Mouse (Mus musculus) cerebellum, postnatal 25 days (tissue): ENCODE measurements at regions not wholly inside any gene's neighbourhood (a gene's known extent, or its start where the extent isn't known, plus 50 kb on each side); places are given as distances from the start of the nearest gene placed in this dataset.

Experiments used
- DNase-seq, 2 experiments: peaks; one replicate each; pipeline ENCODE4 v3.0.0; 2021; ENCODE audit warnings: mixed read lengths in 2 of 2

DNA sequence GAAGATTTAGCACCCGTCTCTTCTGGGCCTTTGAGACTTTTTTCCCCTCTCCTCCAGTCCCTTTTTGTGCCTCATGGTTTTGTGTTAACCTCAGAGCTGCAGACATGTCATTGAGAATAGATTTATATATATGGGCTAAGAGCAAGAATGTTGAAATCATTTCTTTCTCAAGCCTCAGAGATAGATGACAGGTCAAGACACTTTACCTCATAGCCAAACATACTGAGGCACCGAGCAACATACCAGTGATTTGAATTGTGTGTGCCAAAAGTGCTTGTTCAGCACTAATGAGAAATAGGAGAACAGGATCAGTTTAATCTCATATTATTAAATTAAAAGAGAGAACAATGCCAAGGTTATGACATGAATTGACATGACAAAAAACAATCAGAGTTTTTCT, 464.2 kb upstream of the Marcks start:
- DNase-seq, result no peak

GRCm38 (mm10) chr10:37589889-37590288, 451.2 kb upstream of the Marcks start:
- peak; percentile 59 to 81 for DNase-seq

DNA sequence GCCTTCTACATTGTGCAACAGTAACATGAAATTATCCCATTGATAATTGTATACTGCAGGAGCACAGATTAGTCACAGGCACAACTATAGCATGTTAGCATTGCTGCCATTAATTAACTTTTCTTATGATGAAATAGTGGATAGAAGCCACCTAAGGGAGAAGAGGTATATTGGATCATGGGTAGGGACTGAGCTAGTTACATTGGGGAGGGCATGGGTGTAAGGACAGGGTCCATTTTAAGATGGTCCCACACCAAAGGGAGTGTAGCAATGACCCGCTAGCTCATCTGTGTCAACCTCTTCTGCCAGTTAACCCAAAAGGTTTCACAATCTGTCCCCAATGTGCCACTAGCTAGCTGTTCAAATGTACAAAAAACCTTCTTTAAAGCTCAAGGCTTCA, 450.3 kb upstream of the Marcks start:
- no peak for DNase-seq

GRCm38 (mm10) chr10:37571171-37571570, 432.5 kb upstream of the Marcks start:
- no peak for DNase-seq

DNA sequence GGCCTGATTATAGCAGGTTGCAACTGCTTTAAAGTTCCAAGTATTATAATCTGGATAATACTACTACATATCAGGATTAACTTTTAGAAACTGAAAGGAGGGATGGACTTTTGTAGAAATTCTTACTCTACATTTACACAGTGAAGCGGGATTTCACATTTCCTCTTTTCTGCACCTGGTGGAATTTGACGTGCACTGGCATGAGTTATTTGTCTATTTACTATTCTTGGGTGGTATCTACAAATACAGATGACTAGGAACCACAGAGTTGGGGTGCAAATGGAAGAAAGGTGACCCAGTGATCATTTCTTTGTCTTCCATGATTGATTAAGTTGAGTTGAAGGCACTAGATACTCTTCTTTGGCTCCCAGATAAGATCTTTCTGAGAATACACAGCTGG, 423.0 kb upstream of the Marcks start:
- DNase-seq, result no peak

DNA sequence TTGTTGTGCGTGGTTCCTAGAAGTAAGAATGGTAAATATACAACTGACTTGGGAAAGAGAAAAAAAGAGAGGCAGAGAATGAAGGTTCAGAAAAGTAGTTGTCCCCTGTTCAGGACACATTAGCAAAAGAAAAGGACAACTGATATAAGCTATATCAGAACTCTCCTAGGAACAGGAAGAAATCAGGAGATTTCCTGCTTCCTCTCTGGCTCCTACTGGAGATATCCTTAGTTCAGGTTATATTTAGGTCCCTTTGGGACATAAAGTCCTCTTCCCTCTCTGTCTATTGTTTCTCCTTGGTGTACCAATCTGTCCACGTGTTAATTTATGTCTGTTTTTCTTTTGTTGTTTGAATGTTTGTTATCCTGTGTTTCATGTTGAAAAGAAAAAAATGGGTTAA, 410.7 kb upstream of the Marcks start:
- DNase-seq, result no peak

GRCm38 (mm10) chr10:37540703-37541102, 402.0 kb upstream of the Marcks start:
- no peak for DNase-seq

- no peak for DNase-seq
Observed at GRCm38 (mm10) chr10:37505966-37506615, 367.4 kb upstream of the Marcks start.

GRCm38 (mm10) chr10:37504468-37504867, 365.7 kb upstream of the Marcks start:
- DNase-seq, result no peak

- DNase-seq, result no peak
Observed at GRCm38 (mm10) chr10:37502505-37502904, 363.8 kb upstream of the Marcks start.

DNA sequence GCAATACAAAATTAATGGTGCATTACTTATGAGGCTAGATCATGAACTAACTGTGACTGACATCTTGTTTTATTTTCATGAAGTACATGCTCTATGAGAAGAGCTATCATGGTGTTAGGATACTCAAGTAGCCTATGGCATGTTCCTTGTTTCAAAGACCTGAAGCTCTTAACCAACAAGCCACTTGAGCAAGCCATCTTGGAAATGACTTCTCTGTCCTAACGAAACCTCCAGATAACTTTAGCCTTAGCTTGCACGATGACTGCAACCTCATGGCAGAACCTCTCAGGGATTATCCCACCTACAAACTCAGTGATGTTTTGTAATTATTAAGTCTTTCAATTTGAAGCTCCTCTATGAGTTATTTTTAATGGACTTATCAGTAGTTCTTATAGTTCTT, 362.3 kb upstream of the Marcks start:
- DNase-seq, result no peak

DNA sequence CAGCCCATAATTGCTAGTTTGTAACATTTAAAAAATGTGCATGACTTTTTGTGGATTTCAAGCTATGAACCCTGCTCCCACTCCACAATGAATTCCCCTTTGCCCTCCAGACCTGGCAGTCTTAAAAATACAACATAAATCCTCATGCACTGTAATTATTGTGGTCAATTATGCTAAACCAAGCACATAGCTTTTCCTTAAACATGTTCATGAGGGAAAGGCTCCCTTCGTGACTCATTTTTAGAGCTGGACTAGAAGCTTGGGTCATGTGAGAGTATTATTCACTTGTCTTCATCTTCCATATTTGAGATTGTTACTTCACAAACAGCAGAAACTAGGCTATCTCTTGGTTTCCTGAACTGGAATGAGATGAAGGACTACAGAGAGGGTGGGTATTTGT, 356.7 kb upstream of the Marcks start:
- no peak for DNase-seq

- no peak for DNase-seq
Observed at GRCm38 (mm10) chr10:37494552-37495166, 355.9 kb upstream of the Marcks start.

DNA sequence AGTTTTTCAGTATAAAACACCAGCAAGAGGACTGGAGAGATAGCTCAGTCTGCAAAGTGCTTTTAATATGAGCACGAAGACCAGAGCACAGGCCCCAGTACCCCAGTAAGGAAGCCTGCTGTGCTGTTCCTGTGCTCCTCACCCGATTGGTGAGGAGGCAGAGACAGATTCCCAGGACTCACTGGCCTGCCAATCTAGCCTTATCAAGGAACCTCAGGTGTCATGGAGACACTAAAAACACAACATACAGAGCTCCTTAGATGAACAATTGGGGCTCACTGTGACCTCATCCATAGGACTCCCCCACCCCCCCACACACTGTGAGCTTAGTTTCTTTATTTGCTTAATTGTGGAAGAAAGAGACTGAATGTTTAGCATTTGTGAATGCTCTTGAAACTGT, 355.4 kb upstream of the Marcks start:
- DNase-seq, result no peak

DNA sequence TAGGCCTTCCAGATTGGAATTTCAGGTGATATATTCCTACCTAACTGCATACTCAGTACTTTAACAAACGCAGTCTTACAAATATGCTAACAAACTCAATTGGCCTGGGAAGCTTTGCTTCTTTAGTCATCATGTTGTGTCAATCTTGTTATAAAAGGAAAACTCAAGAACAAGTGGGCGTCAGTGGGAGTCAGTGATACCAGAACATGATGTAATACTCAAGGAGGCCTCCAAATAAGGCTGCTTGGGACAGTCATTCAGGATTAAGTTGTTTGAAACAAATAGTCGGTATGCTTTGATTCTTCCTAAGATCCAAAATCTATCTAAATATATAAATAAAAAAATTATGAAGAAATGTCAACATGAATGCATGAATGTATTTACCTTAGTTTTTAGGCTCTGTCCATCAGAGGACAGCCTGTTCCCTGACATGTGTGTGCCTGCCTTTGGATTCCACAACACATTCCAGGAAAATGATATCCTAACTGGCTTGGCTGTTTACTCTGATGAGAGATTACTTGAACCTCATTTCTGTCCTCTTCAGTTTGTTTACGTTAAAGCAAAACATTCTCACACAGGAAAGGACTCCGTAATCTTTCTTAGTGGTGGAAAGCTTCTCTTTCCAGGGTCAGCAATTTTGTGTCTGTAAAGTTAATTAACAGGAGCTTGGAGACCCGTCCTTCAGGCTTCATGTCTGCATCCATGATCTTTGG, 345.7 kb upstream of the Marcks start:
- DNase-seq, result no peak

- DNase-seq, result peak in 1 of 2 experiments; percentile 6
Observed at GRCm38 (mm10) chr10:37483521-37483920, 344.8 kb upstream of the Marcks start.

GRCm38 (mm10) chr10:37481879-37482278, 343.2 kb upstream of the Marcks start:
- DNase-seq, result no peak

GRCm38 (mm10) chr10:37480331-37480730, 341.6 kb upstream of the Marcks start:
- DNase-seq, result no peak

GRCm38 (mm10) chr10:37478108-37478507, 339.4 kb upstream of the Marcks start:
- DNase-seq, result no peak

- no peak for DNase-seq
Observed at GRCm38 (mm10) chr10:37473086-37473485, 334.4 kb upstream of the Marcks start.

GRCm38 (mm10) chr10:37457384-37457783, 318.7 kb upstream of the Marcks start:
- no peak for DNase-seq

- DNase-seq, result no peak
Observed at GRCm38 (mm10) chr10:37449894-37450293, 311.2 kb upstream of the Marcks start.

DNA sequence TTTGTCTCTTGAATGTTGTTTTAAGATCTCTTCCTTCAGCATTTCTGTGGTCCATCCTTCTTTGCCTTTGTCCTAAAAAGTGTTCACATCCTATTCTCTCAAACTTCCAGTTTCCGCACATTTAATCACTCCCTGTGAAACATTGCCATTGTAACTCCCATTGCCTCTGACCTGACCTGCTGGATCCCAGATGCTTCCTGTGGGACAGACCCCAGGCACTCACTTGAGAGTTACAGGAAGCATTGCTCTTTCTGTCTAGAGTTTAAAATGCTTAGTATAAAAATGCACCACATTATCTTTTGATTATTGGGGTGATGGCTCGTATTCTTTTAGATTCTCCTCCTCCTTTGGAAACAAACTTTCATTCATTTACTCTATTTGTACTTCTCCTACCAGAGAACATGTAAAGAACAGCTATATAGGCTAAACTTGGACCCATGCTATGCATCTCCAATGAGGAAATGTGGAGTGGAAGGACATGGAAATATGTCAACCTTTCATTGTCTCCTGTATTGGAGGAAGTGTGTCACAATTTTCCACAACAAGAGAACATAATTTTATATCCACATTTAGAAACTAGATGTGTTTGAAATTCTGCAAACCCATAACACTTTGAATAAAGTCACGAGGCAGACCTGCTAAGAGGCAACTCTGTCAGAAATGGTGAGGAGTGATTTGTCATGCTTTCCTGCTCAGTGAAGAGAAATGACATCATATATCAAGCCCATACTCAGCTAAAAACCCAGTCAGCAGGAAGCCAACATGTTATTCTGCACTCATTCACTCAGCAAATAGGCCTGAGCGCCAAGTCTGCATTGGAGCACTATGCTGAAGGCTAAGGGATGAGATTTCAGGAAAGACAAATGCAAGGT, 308.8 kb upstream of the Marcks start:
- no peak for DNase-seq
